Mouse (Mus musculus): ENCODE measurements around the gene Rps6ka3.

GRCm38 (mm10) chrX:159199495-159199894 lies 10.6 kb upstream of the Rps6ka3 start:
- no peak for TF ChIP-seq CTCF (IDR thresholded peaks at IDR 0.05; ENCODE audit: control insufficient read depth, insufficient read depth, insufficient read length)
- TF ChIP-seq USF1 (IDR thresholded peaks at IDR 0.05; ENCODE audit: low read depth), result no peak
- no peak for TF ChIP-seq MYOG (IDR thresholded peaks at IDR 0.05; ENCODE audit: control insufficient read depth, extremely low read depth, insufficient read length)

Data from C2C12 (cell line).